20 mouse cellular contexts compared by ENCODE assay signal in the genomic region with DNA sequence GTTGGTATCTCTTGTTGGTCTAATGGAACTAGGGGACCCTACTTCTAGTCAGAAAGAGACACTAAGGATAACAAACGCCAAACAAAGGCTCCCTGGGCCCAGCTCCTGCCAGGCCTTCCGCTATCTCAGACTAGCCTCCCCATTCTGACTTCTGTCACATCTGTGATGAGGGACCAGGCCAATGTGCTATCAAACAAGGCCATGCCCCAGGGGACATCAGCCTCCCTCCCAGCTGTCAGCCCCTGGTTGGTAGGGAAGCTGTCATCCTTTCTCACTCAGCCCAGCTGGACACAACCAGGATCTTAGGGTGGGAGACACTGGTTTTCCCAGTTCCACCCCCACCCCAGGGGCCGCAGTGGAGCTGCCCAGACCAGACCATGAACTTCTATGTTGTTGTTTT. TPM values are rescaled to one million over a fixed set of nuclear protein-coding genes. Genes with fewer than 3 reads are reported as not detected.
"Had no signal": no experiment of that assay in that cellular context is flagged by ENCODE, and none has a peak within 500 bp of the region (broad histone marks: within the 10 kb centered on the region; RNA-seq: fewer than 3 reads in every experiment).

No protein-coding gene starts in this region.

- H3K9me3 ChIP-seq: limb, embryonic 12.5 days; limb, embryonic 15.5 days; lung, embryonic 15.5 days; megakaryocyte, embryonic 14.5 days; neural tube, embryonic 12.5 days; neural tube, embryonic 15.5 days had no signal

- ATAC-seq: liver, postnatal 0 days had no signal

- DNase-seq: kidney, adult 18-20 months; kidney, adult 9 months; kidney, postnatal 14 days; kidney, postnatal 4 days; left cerebral cortex, postnatal 4 days; liver, postnatal 0 days; lung, postnatal 10 days; lung, postnatal 36 days; midbrain, embryonic 14.5 days; thymus, adult 2 months; thymus, postnatal 25 days had no signal

- H3K4me1 ChIP-seq: limb, embryonic 12.5 days; neural tube, embryonic 15.5 days had no signal

- H3K36me3 ChIP-seq: limb, embryonic 12.5 days; lung, embryonic 15.5 days; neural tube, embryonic 12.5 days; neural tube, embryonic 15.5 days had no signal

- H3K4me2 ChIP-seq: limb, embryonic 12.5 days; limb, embryonic 15.5 days; liver, embryonic 11.5 days; lung, embryonic 15.5 days; neural tube, embryonic 12.5 days; neural tube, embryonic 15.5 days had no signal

- H3K27ac ChIP-seq: limb, embryonic 12.5 days; limb, embryonic 15.5 days; liver, embryonic 14.5 days; lung, embryonic 15.5 days; neural tube, embryonic 12.5 days; neural tube, embryonic 15.5 days; stomach, postnatal 0 days had no signal

- H3K27me3 ChIP-seq: lung, embryonic 15.5 days had no signal

- H3K9ac ChIP-seq: limb, embryonic 12.5 days; limb, embryonic 15.5 days; liver, embryonic 14.5 days; liver, postnatal 0 days; lung, embryonic 15.5 days; neural tube, embryonic 12.5 days; neural tube, embryonic 15.5 days had no signal

- H3K4me3 ChIP-seq: limb, embryonic 12.5 days; limb, embryonic 15.5 days; lung, embryonic 15.5 days; megakaryocyte, embryonic 14.5 days; neural tube, embryonic 12.5 days; neural tube, embryonic 15.5 days had no signal

RNA-seq across cellular contexts. Expression of a gene that starts 44.0 kb away (rescaled TPM):
- polyA plus RNA-seq: limb, embryonic 12.5 days; liver, embryonic 14.5 days; liver, postnatal 0 days had no signal
